Mouse (Mus musculus) gastrocnemius, adult 18-20 months (tissue): ENCODE measurements around the gene Dcx. TPM values are rescaled to one million over a fixed set of nuclear protein-coding genes. Genes with fewer than 3 reads are reported as not detected.

Source experiments
- DNase-seq: peaks from one replicate; pipeline ENCODE4 v3.0.0; 2021; ENCODE audit warnings: low spot score
- long read RNA-seq, 2 experiments: library from polyadenylated mRNA; stranded (forward); transcript quantifications; one replicate each; pipeline ENCODE4 v2.0.0; 2021
- total RNA-seq, 2 experiments: library from RNA; stranded (reverse); gene quantifications; 2 replicates each; pipeline ENCODE4 v1.2.3; 2021

Dcx gene
- total RNA-seq, result not detected
- long read RNA-seq, experiment 1, result 0 reads
- long read RNA-seq, experiment 2, result 0 reads

DNA sequence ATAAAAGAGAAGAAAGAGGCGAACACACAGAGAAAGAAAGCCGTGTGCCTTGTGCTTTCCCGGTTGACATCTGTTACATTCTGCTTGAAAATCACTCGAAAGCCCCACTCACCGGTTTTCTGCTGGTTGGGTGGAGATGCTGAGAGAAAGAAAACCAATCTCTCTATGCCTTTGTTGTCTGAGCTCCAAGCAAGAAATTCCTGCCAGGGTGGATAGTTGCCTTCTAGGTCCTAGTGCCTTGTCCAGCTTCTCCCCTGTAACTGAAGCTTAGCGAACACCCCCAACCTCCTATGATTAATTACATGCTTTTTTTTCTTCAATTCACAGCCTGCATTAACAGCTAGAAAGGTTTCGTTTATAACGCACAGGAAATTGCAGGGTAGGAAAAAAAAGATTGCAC lies at the start of gene Dcx:
Dcx (minus strand) TSS at position 354 of the 400 bp plus-strand sequence.
- no peak for DNase-seq

DNA sequence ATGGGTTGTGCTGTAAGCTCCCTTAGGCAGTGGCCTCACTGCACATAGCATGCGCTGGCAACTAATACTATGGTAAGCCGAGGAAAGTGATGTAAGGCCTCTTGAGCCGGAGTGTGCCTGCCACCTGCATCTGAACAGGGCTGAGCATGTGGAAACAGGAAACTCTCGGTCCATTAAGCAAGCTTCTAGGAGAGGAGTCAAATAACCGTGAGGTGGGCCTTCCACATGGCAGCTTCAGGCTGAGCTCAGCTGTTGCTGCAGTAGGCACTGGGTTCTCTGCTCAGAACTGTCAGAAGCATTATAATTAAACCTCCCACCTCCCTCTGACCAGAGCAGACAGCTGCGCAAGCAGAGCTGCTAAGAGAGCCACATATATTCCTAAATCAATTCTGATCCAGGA lies 33.1 kb upstream of the Dcx start:
- no peak for DNase-seq

DNA sequence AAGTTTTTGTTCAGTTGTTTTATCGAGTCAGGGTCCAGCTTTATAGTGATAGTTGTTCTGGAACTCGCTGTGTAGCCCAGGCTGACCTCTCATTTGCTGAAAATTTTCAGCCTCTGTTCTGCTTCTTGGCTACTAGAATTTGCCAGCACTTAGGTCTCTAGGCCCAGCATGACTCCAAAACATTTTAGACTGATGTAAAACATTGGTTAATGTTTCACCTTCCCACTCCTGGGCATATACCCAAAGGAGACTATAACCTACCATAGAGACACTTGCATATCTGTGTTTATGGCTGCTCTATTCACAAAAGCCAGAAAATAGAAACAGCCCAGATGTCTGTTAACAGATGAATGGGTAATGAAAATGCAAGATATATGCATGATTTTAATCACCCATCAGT lies 560 bp upstream of the Dcx start:
- no peak for DNase-seq

DNA sequence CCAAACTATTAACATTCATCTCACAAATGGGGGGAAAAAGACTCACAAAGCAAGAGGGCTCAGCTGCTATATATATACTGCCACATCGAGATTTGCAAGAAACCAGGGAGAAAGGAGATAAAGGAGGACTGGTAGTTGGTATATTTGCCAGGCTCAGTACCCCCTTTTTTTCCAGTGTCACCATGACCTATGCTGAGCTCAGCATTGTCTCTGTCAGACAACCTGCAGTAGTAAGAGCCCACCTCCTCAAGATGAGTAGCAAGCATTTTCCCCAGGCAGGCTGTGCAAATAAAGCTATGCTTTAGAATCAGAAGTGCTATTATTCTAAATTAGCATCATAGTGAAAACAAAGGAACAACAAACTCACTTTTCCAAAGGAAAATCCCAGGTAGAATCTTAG lies 581 bp downstream of the Dcx start:
- no peak for DNase-seq

DNA sequence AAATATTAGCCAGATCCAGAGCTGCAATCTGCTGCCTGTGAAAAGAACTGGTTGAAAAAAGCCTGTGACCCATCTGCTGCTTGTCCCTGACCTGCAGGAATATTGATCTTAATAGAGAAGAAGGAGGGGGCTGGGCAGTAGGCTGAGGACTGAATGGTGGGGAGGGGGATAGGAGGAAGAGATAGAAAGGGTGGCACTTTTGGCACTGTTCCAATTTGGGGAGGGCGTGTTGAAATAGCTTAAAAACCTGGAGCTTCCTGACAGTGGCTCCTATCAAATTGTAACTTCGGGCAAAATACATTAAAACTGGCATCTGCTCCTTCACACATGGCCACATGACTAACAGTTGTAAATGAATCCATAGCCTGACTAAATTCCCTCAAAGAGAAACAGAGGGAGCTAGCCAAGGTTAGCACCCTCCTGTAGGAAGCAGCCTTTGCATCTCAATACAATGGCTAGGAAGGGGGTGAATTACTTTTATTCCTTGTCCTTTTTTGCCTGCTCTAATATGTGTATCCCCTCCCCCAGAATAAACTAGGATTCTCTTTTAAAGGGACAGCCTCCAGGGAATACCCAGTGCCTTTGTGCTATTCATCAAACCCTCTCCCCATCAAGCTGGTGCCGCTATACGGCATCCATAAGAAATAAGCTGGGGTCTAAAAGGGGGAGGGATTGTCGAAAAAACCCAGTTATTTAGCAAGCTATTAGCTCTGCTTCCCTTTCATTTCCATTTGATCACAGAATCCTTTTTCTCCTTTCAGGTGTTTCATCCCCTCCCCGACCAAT lies 1.5 kb downstream of the Dcx start:
- no peak for DNase-seq

DNA sequence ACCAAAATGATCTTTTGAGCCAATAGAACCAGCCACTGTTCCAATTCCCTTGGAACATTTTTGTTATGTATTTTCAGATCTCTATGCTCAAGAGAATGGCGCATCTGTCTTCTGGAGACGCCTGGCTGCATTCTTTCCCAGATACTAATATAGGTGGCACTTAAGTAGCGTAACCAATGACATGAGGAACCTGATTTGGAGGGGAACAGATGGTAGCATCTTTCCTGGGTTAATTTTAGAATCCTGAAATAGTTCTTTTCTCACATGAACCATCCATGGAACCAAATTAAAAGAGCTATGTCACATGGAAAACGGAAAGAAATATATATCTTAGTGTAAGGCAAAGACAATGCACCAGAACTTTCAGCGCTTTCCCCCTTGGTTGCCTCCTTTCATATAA lies 11.0 kb downstream of the Dcx start:
- DNase-seq, result no peak

DNA sequence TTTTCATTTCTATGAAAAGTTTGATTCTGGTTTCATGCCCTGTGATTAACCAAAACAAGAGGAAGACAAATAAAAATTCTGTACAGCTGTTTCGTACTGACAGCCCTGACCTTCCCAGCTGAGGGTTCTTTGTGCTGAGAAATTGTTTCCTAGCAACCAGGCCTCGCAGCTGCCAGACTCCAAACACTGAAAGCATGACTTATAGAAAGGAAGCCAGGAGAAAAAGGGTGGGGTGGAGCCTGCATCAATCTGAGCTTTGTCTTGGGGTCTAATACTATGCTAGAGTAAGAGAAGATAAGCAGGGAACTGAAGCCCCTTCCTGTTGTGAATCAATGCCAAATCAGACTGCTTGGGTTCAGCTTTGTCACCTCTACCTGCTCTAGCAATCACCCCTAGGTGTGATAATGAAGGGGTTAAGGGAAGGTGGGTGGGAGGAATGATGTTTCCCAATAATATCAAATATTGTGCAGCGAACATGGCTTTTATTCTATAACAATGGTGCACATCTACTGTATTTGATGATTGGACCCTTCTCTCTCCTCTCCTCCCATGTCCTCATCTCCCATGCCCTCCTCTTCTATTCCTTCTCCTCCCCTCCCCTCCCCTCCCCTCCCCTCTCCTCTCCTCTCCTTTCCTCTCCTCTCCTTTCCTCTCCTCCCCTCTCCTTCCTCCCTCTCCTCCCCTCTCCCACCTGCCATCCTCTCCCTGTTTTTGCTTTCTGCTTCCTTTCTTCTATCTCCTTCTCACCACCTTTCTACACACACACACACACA lies 26.2 kb downstream of the Dcx start:
- DNase-seq, result no peak

DNA sequence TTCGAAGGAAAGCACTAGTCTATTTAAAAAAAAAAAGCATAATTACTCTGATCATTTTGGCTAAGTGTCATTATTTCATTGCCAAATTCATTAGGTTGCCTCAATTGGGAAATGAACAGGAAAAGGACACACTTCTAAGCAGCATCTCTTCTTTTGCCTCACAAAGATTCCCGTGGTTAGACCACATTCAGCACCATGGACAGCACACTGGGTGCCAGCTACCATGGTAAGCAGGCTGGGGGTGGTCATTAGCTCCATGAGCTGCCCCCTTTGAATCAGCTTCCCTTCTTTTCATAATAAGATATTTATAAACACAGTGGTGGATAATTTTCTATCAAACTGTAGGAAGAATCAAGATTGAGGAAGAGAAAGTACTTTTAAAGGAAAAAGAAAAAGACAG lies 28.4 kb downstream of the Dcx start:
- peak; percentile 2 for DNase-seq

DNA sequence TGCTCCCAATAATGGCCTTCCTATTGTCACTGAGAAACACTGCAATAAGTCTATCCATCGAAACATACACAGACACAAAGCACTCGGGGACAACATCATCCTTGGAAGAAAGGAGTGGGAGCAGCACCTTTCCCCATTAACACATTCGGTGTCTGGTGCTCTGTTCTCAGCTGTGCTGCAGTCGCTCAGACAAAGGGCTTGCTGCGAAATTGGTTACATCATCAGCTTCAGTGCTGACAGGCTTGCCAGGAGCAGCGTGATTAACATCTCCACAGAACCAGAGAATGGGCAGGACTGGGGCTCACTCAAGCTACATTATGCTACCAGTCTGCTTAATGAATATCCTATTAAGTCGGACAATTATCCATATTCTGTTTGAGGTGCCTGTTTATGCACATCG lies 30.8 kb downstream of the Dcx start:
- DNase-seq, result no peak

DNA sequence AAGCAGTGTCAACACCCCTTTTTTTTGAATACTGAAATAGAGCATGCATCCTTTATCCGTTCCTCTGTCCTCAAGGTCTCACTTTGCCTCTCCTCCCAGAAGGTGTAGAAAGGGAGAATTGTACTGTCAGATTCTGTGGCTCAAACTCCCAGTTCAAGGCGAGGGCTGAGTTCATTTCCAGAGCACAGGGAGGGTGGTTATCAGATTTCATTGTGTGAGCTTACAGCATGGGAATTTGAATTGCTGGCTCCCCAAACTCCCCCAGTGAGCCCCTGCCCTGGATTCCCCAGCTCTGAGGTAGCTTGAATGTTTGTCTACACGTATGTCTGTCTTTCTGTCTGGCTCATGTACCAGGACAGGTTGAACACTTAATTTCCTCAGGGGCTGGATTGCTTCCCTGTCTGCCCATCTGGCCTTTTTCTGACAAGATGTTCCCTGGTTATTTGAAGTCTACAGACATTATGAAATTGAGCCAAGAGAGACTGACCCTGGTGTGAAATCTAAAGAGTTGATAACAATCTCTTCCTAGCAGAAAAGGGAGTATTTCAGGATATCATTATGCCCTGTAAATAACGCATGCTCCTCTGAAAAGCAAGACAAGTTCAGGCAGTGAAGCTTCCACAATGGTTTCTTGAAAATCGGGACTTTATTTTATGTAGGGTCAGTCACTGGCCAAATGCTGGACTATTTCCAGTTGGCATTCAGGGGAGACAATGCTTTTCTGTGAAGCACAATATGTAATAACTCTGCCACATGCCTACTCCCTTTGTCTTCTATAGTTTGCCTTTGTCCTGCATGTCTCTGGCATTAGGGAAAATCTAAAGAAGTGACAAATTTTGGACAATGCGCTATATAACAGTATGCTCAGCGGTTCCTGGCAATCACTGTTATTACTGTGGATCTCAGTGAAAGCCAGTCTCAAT lies 35.5 kb downstream of the Dcx start:
- no peak for DNase-seq

DNA sequence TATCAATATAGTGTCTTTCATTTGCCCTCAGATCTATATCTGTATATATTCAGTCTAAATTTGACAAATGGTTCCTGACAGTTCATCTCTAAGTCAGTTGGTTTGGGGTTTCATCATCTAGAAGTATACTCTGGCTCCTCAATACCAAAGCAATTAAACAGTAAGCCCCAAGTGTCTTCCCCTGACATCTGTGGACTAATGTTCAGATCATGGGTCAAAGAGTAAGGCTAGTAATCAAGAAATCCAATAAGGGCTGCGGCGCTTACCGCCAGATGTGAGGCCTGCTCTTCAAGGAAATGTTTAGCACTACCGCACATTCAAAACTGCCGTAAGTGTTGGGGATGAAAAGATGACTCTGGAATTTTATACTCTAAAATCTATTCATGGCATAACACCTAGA lies 36.2 kb downstream of the Dcx start:
- no peak for DNase-seq

DNA sequence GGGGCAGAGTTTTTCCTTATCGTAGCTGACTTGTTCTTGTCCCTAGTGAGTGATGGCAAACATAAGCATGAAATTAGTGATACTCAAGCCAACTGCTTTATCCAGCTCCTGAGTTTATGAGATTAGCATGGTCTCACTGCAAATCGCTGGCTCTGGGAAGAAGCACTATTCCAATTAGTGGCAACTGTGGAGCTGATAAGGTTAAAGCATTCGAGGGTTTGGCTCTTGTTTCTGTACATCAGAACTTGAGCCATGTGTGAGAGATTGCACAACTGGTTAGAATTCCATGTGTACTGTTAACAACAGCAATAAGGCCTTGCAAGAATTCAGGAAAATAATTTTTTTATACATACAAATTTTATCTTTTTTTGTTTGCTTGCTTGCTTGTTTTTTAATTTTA lies 39.9 kb downstream of the Dcx start:
- DNase-seq, result no peak

DNA sequence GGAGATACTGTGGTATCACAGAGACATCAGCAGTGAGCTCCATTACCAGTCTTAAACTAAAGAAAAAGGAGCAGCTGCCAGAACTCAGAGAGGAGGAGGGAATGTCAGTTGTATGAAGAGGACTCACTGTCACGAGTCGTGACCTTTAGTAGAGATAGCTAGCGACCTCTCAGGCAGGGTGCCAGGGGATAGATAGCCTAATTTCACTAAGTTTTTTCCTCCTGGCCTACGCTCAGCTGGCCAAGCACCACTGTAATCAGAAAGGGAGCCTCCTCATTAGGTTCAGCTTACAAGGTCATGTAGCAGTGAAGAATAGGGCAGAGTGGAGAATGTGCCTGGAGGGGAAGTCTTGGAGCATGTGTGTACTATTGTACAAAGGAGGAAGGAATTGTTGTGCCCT lies 47.3 kb downstream of the Dcx start:
- no peak for DNase-seq

DNA sequence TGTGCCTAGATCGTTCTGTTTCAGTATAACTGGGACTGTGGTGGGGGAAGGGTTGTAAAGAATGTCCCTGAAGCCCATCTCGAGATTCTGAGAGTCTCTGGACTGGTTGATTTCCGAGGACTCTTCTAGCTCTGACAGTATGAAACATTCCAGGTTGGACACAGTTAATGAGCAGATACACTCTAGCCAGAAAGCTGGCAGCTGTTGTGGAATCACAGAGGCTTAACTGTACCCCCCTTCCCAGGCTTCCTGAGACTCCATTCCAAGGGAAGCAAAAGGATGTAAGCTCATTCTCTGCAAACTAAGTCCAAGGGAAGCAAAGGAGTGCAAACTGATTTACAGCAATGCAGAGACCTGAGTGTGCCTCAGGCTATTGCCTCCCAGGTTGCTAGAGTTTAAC lies 48.2 kb downstream of the Dcx start:
- no peak for DNase-seq

DNA sequence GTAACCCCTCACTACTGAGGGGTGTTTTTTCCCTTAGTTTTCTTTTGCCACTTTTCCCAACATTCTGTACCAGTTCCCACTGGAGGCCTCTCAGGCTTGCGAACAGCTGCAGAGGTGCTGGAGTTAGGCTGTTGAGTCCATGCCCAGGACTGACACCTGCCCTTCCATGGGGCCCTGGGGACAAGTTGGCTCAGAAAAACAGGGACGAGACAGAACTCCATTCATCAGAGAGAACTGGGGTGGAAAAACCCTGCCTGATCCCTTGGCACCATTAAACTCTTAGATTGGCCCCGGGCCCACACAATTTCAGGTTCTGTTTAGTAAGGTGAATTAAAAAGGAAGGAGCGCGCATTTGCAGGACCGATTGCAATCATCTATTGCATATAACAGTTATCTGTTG lies 48.8 kb downstream of the Dcx start:
- DNase-seq, result no peak

DNA sequence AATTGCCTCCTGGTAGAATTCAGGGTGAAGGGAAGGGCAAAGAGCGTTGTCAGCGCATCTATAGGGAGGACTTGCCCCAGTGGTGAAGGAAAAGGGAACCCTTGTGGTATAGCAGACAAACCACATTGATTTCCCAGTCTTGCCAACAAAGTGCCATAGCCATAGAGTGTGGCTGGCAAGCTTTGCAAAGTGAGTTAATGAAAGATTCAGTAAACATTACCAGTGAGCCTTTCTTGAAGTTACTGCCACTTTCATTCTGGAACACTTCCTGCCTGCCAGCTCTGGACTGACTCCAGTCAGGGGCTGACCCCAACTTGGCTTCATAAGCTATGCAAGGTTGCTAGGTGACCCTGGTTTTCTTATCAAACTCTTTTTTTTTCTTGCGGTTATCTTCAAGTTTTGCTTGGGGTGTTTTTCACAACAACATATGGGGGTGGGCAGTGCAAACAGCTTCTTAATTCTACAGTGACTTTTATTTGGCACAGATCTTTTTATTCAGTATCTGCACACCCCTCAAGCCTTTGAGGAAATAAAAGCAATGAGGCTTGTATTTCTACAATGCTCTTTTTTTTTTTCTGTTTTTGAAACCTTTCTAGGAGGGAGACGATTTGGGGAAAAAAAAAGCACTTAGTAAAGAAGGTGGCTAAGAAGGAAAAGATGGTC lies 51.2 kb downstream of the Dcx start:
- no peak for DNase-seq

DNA sequence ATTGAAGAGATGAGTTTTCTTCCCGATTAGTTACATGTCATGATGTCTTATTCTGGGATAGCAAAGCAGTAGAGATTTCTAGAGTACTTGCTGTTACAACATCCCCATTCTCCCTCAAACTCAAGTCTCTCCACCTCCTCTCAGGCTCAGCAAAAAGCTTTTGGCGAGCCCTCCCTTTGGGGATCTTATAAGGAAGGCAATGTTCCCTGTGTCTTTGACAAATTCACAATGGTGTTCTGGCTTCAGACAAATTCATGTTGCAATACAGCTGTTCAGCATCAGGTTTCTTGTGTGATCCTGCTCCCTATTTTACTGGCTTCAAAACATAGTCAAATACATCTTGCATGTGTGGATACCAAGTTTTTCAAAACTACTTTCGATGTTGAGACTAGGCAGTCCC lies 53.5 kb downstream of the Dcx start:
- DNase-seq, result peak; percentile 43

DNA sequence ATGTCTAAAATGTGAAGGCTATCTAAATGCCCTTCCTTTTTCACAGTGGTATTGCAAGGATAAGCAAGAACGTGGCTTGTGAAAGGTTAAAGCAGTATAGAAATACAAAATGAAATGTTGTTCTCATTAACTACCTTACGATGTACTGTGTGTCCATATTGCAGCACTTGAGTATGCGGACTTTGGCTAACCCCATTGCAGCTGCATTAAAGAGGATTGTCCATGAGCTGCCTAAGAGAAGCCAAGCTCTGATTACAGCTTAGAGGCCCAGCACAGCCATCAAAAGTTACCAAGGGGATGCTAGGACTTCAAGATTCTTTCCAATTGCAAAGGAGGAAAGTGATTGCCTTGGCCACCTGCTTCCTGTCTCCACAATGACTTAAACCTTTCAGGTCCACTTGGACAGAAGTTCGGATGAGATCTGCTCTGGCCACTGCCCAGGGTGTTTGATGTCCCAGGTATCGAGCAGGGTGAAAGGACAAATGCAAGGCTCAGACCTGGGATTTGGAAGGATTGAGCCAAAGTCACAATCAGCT lies 65.9 kb downstream of the Dcx start:
- no peak for DNase-seq

DNA sequence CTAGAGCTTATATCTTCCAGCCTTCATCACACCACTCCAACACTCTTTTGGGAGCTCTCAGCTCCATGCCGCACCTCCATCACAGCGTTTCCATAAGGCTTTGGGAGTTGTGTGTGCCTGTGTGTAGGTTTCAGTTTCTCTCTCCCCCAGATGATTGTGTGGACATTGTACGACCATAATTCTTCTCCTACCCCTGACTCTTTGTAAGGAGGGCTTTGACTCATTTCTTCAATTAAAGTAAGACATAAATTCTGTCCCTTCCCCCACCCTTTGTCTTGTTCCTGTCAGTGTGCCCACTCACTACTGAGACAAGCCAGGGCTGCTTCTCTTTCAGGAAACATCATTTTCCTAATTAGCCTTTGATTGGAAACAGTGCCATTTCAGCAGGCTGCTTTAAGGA lies 81.8 kb downstream of the Dcx start:
- DNase-seq, result no peak

DNA sequence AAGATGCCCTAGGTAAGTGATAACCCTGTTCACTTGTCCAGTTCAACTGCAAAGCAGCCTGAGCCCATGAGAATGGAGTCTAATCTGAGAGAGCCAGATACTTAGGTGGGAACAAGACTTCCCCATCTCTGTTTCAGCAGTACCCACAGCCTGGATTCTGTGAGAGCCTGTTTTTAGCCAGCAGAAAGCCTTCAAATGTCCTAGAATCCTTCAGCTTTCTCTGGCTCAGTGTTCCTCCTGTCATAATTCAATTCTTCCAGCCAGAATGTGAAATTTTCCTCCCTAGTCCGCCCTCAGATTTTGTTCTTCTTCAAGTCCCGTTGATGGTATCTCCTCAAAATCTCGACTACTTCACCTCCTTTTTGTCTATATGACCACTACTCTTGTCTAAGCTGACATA lies 83.1 kb downstream of the Dcx start:
- DNase-seq, result no peak

DNA sequence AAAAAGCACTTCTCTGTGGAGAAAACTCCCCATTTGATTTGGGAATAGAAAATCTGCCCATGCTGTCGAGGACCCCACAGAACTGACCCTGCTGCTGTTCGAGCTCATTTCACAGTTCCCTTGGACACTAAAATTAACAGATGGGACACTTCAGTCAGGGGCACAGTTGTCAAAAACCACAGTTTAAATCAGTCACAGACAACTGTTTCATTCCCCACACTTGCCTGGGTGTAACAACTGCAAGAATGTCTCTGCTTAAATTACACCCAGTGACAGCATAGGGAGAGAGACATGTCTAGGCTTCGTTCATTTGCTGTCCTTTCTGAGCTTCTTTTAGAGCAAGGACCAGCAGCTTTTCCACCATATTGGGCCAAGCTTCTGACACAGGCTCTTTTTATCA lies 86.5 kb downstream of the Dcx start:
- no peak for DNase-seq
